Comparison of ENCODE assay signal across 22 mouse cellular contexts in the genomic region with DNA sequence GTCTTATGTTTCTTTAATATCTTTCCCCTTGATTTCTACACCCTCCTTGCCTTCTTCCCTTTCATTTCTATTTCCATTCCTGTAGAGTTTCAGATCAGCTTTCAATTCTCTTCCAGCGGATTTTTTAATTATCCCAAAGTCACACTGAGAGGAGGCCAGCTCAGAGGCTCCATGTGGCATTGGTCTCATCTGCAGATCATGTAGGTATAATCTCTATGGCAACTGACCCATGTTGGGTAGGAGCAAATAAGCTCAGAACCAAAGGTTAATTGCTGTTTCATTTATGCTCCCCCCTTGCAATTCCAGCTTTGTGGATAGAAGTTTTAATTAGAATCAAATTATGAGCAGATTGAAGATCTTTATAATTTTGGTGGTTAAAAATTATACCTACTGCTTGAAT.
DNase-seq lines count a peak whose midpoint lies in the region; ATAC-seq and TF ChIP-seq lines count a peak whose summit lies in the region.
"Had no signal": no experiment of that assay in that cellular context is flagged by ENCODE, and none has a peak within 500 bp of the region (broad histone marks: within the 10 kb centered on the region; RNA-seq: fewer than 3 reads in every experiment).

No protein-coding gene starts in this region.

- no peaks in the 10 kb centered on the region for H3K27me3 ChIP-seq in hindbrain, postnatal 0 days (ENCODE audit: insufficient read depth, low read length)
- no peaks in the 10 kb centered on the region for H3K27me3 ChIP-seq in hindbrain, embryonic 11.5 days (ENCODE audit: control insufficient read depth, insufficient read depth, low read length)
- H3K27me3 ChIP-seq in midbrain, postnatal 0 days (ENCODE audit: insufficient read depth, low read length) = no peaks in the 10 kb centered on the region
- H3K27me3 ChIP-seq in midbrain, embryonic 14.5 days (ENCODE audit: control insufficient read depth, insufficient read depth, low read length) = no peaks in the 10 kb centered on the region
- H3K27me3 ChIP-seq: embryonic facial prominence, embryonic 13.5 days; embryonic facial prominence, embryonic 15.5 days; forebrain, embryonic 12.5 days had no signal

- peak; percentile 68 for ATAC-seq in hindbrain, postnatal 0 days
- ATAC-seq in hindbrain, embryonic 11.5 days (ENCODE audit: low FRiP score) = no peak
- no peak for ATAC-seq in midbrain, postnatal 0 days (ENCODE audit: low FRiP score)
- no peak for ATAC-seq in midbrain, embryonic 14.5 days (ENCODE audit: low FRiP score, low TSS enrichment)
- ATAC-seq: forebrain, embryonic 14.5 days; forebrain, embryonic 16.5 days had no signal

- H3K36me3 ChIP-seq in hindbrain, postnatal 0 days (ENCODE audit: insufficient read depth, low read length) = no peaks in the 10 kb centered on the region
- H3K36me3 ChIP-seq in hindbrain, embryonic 11.5 days (ENCODE audit: control insufficient read depth, insufficient read depth, low read length) = no peaks in the 10 kb centered on the region
- no peaks in the 10 kb centered on the region for H3K36me3 ChIP-seq in midbrain, postnatal 0 days (ENCODE audit: insufficient read depth, low read length)
- no peaks in the 10 kb centered on the region for H3K36me3 ChIP-seq in midbrain, embryonic 14.5 days (ENCODE audit: control insufficient read depth, insufficient read depth, low read length)
- H3K36me3 ChIP-seq: embryonic facial prominence, embryonic 13.5 days; embryonic facial prominence, embryonic 15.5 days; forebrain, embryonic 10.5 days; forebrain, embryonic 12.5 days had no signal

- no peak overlapping the region for H3K4me2 ChIP-seq in hindbrain, postnatal 0 days (ENCODE audit: low read depth, low read length)
- H3K4me2 ChIP-seq in hindbrain, embryonic 11.5 days (replicated peaks; ENCODE audit: low read depth, low read length) = no peak overlapping the region
- no peak overlapping the region for H3K4me2 ChIP-seq in midbrain, postnatal 0 days (ENCODE audit: low read depth, low read length, poor library complexity, severe bottlenecking)
- H3K4me2 ChIP-seq in midbrain, embryonic 14.5 days (ENCODE audit: low read length) = no peak overlapping the region
- H3K4me2 ChIP-seq: embryonic facial prominence, embryonic 13.5 days; embryonic facial prominence, embryonic 15.5 days; forebrain, embryonic 12.5 days had no signal

- no peak overlapping the region for H3K9ac ChIP-seq in hindbrain, postnatal 0 days (replicated peaks; ENCODE audit: low read length)
- no peak overlapping the region for H3K9ac ChIP-seq in hindbrain, embryonic 11.5 days (ENCODE audit: low read depth, low read length)
- no peak overlapping the region for H3K9ac ChIP-seq in midbrain, postnatal 0 days (replicated peaks; ENCODE audit: low read length, poor library complexity, severe bottlenecking)
- H3K9ac ChIP-seq in midbrain, embryonic 14.5 days (replicated peaks; ENCODE audit: low read length) = no peak overlapping the region
- H3K9ac ChIP-seq: embryonic facial prominence, embryonic 13.5 days; embryonic facial prominence, embryonic 15.5 days; forebrain, embryonic 12.5 days had no signal

- no peaks in the 10 kb centered on the region for H3K4me1 ChIP-seq in hindbrain, postnatal 0 days (ENCODE audit: insufficient read depth, low read length)
- no peaks in the 10 kb centered on the region for H3K4me1 ChIP-seq in hindbrain, embryonic 11.5 days (replicated peaks; ENCODE audit: control insufficient read depth, insufficient read depth, low read length)
- no peaks in the 10 kb centered on the region for H3K4me1 ChIP-seq in midbrain, postnatal 0 days (ENCODE audit: insufficient read depth, low read length)
- no peaks in the 10 kb centered on the region for H3K4me1 ChIP-seq in midbrain, embryonic 14.5 days (ENCODE audit: control insufficient read depth, insufficient read depth, low read length)
- H3K4me1 ChIP-seq: embryonic facial prominence, embryonic 13.5 days; embryonic facial prominence, embryonic 15.5 days; forebrain, embryonic 10.5 days; forebrain, embryonic 12.5 days had no signal

- H3K27ac ChIP-seq in hindbrain, postnatal 0 days = no peak overlapping the region
- H3K27ac ChIP-seq in hindbrain, embryonic 11.5 days (ENCODE audit: low read depth, low read length) = no peak overlapping the region
- no peak overlapping the region for H3K27ac ChIP-seq in midbrain, postnatal 0 days (ENCODE audit: low read depth, low read length)
- no peak overlapping the region for H3K27ac ChIP-seq in midbrain, embryonic 14.5 days (replicated peaks; ENCODE audit: low read depth, low read length)
- H3K27ac ChIP-seq: embryonic facial prominence, embryonic 13.5 days; embryonic facial prominence, embryonic 15.5 days; forebrain, embryonic 10.5 days; forebrain, embryonic 12.5 days had no signal

- H3K4me3 ChIP-seq in hindbrain, postnatal 0 days (ENCODE audit: low read length) = no peak overlapping the region
- H3K4me3 ChIP-seq in hindbrain, embryonic 11.5 days (ENCODE audit: low read depth, low read length) = no peak overlapping the region
- H3K4me3 ChIP-seq in midbrain, postnatal 0 days (ENCODE audit: low read depth, low read length) = no peak overlapping the region
- no peak overlapping the region for H3K4me3 ChIP-seq in midbrain, embryonic 14.5 days (replicated peaks; ENCODE audit: low read depth, low read length)
- H3K4me3 ChIP-seq: embryonic facial prominence, embryonic 13.5 days; embryonic facial prominence, embryonic 15.5 days; erythroblast, embryonic 14.5 days; forebrain, embryonic 10.5 days; forebrain, embryonic 12.5 days had no signal

- no peaks in the 10 kb centered on the region for H3K9me3 ChIP-seq in hindbrain, postnatal 0 days (ENCODE audit: low read length)
- no peaks in the 10 kb centered on the region for H3K9me3 ChIP-seq in hindbrain, embryonic 11.5 days (ENCODE audit: control insufficient read depth, low read length)
- no peaks in the 10 kb centered on the region for H3K9me3 ChIP-seq in midbrain, postnatal 0 days (ENCODE audit: low read length)
- no peaks in the 10 kb centered on the region for H3K9me3 ChIP-seq in midbrain, embryonic 14.5 days (ENCODE audit: control insufficient read depth, low read length)
- H3K9me3 ChIP-seq: embryonic facial prominence, embryonic 13.5 days; embryonic facial prominence, embryonic 15.5 days; forebrain, embryonic 12.5 days had no signal

- no peak for TF ChIP-seq CTCF in hindbrain, postnatal 0 days (IDR thresholded peaks at IDR 0.05; ENCODE audit: low read depth)
- no peak for TF ChIP-seq CTCF in midbrain, postnatal 0 days (IDR thresholded peaks at IDR 0.05)

- DNase-seq in hindbrain, postnatal 0 days (ENCODE audit: low spot score) = peak; percentile 29
- DNase-seq in hindbrain, embryonic 11.5 days (ENCODE audit: low spot score) = no peak
- DNase-seq in midbrain, postnatal 0 days (ENCODE audit: low spot score) = peak; percentile 53
- no peak for DNase-seq in midbrain, embryonic 14.5 days
- no peak for DNase-seq in adrenal gland, postnatal 4 days (ENCODE audit: low spot score in 2 of 2)
- DNase-seq: adrenal gland, adult 2 months; adrenal gland, postnatal 10 days; adrenal gland, postnatal 25 days; cerebellum, adult 11 months; cerebellum, adult 18-20 months; cerebellum, adult 8-10 months; cerebellum, adult 9-11 months; cerebellum, postnatal 14 days; cerebellum, postnatal 36 days; embryo, embryonic 11 days had no signal

- 60% methylated on average over 1 of the region's 1 CpGs for WGBS in hindbrain, postnatal 0 days
- WGBS in hindbrain, embryonic 11.5 days = 73% methylated on average over 1 of the region's 1 CpGs
- WGBS in midbrain, postnatal 0 days = 54% methylated on average over 1 of the region's 1 CpGs
- 67% methylated on average over 1 of the region's 1 CpGs for WGBS in midbrain, embryonic 14.5 days

Comparison
In these comparisons a context has a peak if more than half of its experiments do, and no peak if none do; other contexts are left out.
1. DNase-seq: peak in hindbrain, postnatal 0 days (single experiment) and midbrain, postnatal 0 days (single experiment); none in hindbrain, embryonic 11.5 days (single experiment), midbrain, embryonic 14.5 days (single experiment) and adrenal gland, postnatal 4 days (0 of 2).